Mouse (Mus musculus): Measurements from ENCODE around the gene Plekha5. TPM values are rescaled to one million over a fixed set of nuclear protein-coding genes. Genes with fewer than 3 reads are reported as not detected.
A peak's percentile ranks its signal among the peaks of the same experiment; 100 is the strongest.

Gene Plekha5
- polyA plus RNA-seq, 1 experiment from 2014 or later, result 42.2 TPM

DNA sequence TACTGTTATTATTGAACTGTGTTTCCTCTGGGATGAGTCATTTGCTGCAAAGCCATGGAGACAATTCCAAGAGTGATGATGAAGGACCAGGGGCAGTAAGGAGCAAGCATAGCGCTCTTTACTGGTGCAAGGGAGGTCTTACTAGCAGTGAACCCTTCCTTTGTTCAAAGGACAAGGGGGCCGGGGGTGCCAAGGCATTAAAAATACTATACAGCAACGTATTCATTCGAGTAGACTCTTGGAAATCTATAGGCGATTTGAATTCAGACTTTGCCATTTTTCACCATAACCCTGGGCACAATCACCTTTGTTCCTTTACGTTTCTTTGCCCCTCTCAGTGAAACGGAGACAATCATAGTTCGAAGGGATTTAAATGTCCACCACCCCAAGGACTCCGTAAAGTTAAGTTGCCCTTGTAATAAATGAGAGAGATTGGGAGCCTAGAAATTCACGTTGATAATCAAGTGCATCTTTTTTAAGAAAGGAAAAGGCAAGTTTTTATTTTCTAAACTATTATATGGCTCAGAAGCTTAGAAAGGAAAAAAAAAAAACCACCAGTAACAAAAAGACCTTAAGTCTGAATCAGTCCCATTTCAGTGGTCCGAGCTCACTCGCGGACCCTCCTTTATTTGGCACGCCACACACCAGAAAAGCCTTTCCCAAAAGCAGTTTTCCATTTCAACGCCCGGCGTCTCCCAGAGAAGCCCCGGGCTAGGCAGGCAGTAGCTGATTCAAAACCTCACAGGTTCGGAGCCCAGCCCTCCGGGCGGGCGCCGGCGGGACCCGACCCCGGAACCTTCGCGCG is 611 bp upstream of the Plekha5 start:
- WGBS, result 6% methylated on average over 29 of the region's 29 CpGs
- H3K9me3 ChIP-seq (ENCODE audit: control insufficient read depth, low read length), result no peaks in the 10 kb centered on the region

DNA sequence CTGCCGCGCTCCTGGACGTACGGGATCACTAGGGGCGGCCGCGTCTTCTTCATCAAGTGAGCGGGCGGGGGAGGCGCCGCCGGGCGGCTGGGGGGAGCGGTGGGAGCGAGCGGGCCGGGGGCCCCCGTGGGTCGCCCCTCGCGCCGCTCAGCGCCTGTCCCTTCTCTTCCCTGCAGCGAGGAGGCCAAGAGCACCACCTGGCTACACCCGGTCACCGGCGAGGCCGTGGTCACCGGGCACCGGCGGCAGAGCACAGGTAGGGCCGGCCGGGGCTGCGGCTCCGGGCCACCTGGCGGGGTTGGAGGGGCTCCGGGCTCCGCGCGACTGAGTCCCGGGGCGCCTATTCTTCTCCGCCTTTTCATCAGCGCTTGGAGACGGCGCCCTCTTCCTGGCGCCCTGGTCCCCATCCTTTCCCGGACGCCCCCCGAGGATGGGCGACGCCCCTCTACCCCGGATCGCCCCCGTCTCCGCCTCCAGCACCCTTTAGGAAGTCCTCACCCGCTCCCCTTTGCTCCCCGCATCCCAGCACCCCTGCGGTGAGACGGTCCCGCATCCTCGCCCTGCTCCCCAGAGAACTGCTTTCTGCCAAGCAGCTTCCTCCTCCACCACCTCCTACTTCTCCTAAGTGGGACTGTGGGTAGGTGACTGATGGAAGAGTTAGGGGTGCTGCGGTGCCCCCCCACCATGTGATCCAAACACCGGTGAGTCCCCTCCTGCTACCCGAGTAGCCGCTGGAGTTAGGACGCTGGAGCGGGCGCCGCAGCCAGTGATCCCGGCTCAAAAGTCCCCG is 542 bp downstream of the Plekha5 start:
- Histone ChIP-seq H3K36me3 (ENCODE audit: control insufficient read depth, insufficient read depth, low read length) (no peaks in the 10 kb centered on the region; the same call in 1 of the 2 replicates), H3K9ac (replicated peaks; ENCODE audit: low read depth, low read length) (peak overlapping the region; percentile 82), H3K27ac (ENCODE audit: low read depth, low read length) (peak overlapping the region; percentile 90), H3K27me3 (ENCODE audit: control insufficient read depth, insufficient read depth, low read length) (no peaks in the 10 kb centered on the region), H3K9me3 (ENCODE audit: control insufficient read depth, low read length) (no peaks in the 10 kb centered on the region), H3K4me2 (ENCODE audit: low read depth, low read length) (peak overlapping the region; percentile 75), H3K4me3 (ENCODE audit: low read depth, low read length) (peak overlapping the region; percentile 98), H3K4me1 (ENCODE audit: control insufficient read depth, insufficient read depth, low read length) (peaks cover 19% of the 10 kb centered on the region; the same call in 1 of the 2 replicates)
- peak; percentile 82 for ATAC-seq (ENCODE audit: low read depth)
- WGBS, result under 1% methylated on average over 64 of the region's 72 CpGs

More for the DNA sequence above, 611 bp upstream of the Plekha5 start:
- no peak for ATAC-seq (ENCODE audit: low read depth)
- peak overlapping the region; percentile 98 for H3K4me3 ChIP-seq (ENCODE audit: low read depth, low read length)
- H3K27ac ChIP-seq (ENCODE audit: low read depth, low read length), result peak overlapping the region; percentile 90
- peaks cover 19% of the 10 kb centered on the region; the same call in 1 of the 2 replicates for H3K4me1 ChIP-seq (ENCODE audit: control insufficient read depth, insufficient read depth, low read length)
- peak overlapping the region; percentile 75 for H3K4me2 ChIP-seq (ENCODE audit: low read depth, low read length)
- H3K36me3 ChIP-seq (ENCODE audit: control insufficient read depth, insufficient read depth, low read length), result no peaks in the 10 kb centered on the region
- peak overlapping the region; percentile 82 for H3K9ac ChIP-seq (replicated peaks; ENCODE audit: low read depth, low read length)
- no peaks in the 10 kb centered on the region for H3K27me3 ChIP-seq (ENCODE audit: control insufficient read depth, insufficient read depth, low read length)

DNA sequence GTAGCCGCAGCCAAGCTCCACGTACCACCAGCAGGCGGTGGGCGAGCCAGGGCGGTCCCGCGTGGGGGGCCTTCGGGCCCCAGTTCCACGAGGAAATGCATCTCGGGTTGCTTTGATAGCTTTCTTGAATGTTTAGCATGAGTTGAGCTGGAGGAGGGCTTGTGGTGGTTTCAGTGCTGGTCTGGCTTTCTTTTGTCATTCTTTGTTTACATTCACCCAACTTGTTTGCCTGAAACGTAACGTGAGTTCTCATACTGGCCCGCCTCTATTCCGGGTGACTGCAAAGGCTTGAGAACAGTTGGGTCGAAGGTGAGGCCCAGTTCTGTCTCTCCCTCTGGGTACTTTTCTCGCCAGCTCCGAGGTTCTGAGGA is 1.1 kb downstream of the Plekha5 start:
- Histone ChIP-seq H3K9ac (replicated peaks; ENCODE audit: low read depth, low read length) (peak overlapping the region; percentile 82), H3K4me3 (ENCODE audit: low read depth, low read length) (peak overlapping the region; percentile 98), H3K36me3 (ENCODE audit: control insufficient read depth, insufficient read depth, low read length) (no peaks in the 10 kb centered on the region; the same call in 1 of the 2 replicates), H3K27ac (ENCODE audit: low read depth, low read length) (peak overlapping the region; percentile 90), H3K27me3 (ENCODE audit: control insufficient read depth, insufficient read depth, low read length) (no peaks in the 10 kb centered on the region), H3K4me2 (ENCODE audit: low read depth, low read length) (peak overlapping the region; percentile 75), H3K9me3 (ENCODE audit: control insufficient read depth, low read length) (no peaks in the 10 kb centered on the region), H3K4me1 (ENCODE audit: control insufficient read depth, insufficient read depth, low read length) (peaks cover 19% of the 10 kb centered on the region; the same call in 1 of the 2 replicates)
- WGBS, result 0% methylated on average over 17 of the region's 17 CpGs
- ATAC-seq (ENCODE audit: low read depth), result no peak; the same call in 1 of the 2 replicates

DNA sequence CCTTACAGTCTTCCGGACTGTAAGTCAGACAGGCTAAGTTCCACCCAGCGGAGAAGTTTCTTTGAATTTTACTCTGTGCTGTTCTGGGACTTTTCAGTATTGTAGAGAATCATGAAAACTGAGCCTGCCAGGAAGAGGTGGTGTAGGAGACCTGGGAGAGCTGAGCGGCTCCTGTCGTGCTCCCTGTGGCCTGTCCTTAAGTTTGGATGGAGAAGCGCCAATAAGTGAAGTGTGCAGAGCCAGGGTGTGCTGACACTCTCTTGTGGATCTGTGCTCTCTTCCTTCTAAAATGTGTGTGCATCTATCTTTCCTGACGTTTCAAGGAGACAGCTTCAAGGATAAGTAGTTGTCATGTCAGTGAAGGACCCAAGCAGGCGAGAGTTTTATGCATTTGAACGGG is 5.4 kb downstream of the Plekha5 start:
- H3K4me2 ChIP-seq (ENCODE audit: low read depth, low read length), result no peak overlapping the region
- no peaks in the 10 kb centered on the region for H3K9me3 ChIP-seq (ENCODE audit: control insufficient read depth, low read length)
- H3K4me3 ChIP-seq (ENCODE audit: low read depth, low read length), result no peak overlapping the region
- H3K27ac ChIP-seq (ENCODE audit: low read depth, low read length), result no peak overlapping the region
- H3K27me3 ChIP-seq (ENCODE audit: control insufficient read depth, insufficient read depth, low read length), result no peaks in the 10 kb centered on the region
- no peak for ATAC-seq (ENCODE audit: low read depth)
- no peak overlapping the region for H3K9ac ChIP-seq (replicated peaks; ENCODE audit: low read depth, low read length)
- peaks cover 15% of the 10 kb centered on the region; the same call in 1 of the 2 replicates for H3K4me1 ChIP-seq (ENCODE audit: control insufficient read depth, insufficient read depth, low read length)
- H3K36me3 ChIP-seq (ENCODE audit: control insufficient read depth, insufficient read depth, low read length), result peaks cover 4% of the 10 kb centered on the region; the same call in 1 of the 2 replicates
- WGBS, result 85% methylated on average over 8 of the region's 8 CpGs

DNA sequence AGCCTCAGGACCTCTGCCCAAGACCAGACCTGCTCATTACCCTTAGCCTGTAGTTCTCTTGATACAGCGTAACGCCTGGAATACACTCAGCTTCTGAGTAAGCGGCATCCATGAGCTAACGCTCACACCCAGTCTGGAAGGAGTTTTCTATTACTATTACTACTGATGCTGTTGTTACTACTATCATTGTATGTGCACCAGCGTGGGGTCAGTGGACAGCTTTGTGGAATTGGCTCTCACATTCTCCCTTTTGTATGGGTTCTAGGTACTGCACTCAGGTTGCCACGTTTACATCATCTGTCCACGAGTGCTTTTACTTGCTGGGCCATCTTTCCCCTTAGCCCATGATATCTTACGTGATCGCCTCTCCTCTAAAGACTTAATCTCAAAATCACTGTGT is 8.5 kb downstream of the Plekha5 start:
- H3K27me3 ChIP-seq (ENCODE audit: control insufficient read depth, insufficient read depth, low read length), result no peaks in the 10 kb centered on the region
- WGBS, result 96% methylated on average over 9 of the region's 9 CpGs
- no peak for ATAC-seq (ENCODE audit: low read depth)
- H3K27ac ChIP-seq (ENCODE audit: low read depth, low read length), result no peak overlapping the region
- no peak overlapping the region for H3K9ac ChIP-seq (replicated peaks; ENCODE audit: low read depth, low read length)
- no peak overlapping the region for H3K4me3 ChIP-seq (ENCODE audit: low read depth, low read length)
- no peak overlapping the region for H3K4me2 ChIP-seq (ENCODE audit: low read depth, low read length)
- H3K36me3 ChIP-seq (ENCODE audit: control insufficient read depth, insufficient read depth, low read length), result peaks cover 4% of the 10 kb centered on the region; the same call in 1 of the 2 replicates
- no peaks in the 10 kb centered on the region for H3K9me3 ChIP-seq (ENCODE audit: control insufficient read depth, low read length)
- no peaks in the 10 kb centered on the region for H3K4me1 ChIP-seq (ENCODE audit: control insufficient read depth, insufficient read depth, low read length)

DNA sequence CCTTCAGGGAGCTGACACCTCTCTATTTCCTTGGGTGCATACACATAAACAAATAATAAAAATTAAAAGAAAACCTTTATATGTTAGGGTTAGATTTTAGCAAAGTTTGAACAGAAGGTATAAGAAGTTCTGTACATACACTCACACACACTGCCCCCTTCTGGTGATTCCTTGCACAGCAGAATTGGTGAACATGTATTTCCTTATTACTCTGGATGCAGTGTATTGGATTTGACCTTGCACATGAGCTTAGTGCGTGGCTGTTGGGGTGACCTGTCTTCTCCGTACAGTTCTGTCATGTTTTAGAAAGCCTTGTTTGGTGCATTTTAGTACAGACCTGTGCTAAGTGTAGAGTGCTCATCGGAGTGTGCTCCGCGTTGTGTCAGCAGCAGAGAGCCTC is 19.5 kb downstream of the Plekha5 start:
- Histone ChIP-seq H3K4me1 (ENCODE audit: control insufficient read depth, insufficient read depth, low read length) (peaks cover 13% of the 10 kb centered on the region), H3K9me3 (ENCODE audit: control insufficient read depth, low read length) (no peaks in the 10 kb centered on the region), H3K27ac (ENCODE audit: low read depth, low read length) (no peak overlapping the region), H3K36me3 (ENCODE audit: control insufficient read depth, insufficient read depth, low read length) (no peaks in the 10 kb centered on the region), H3K27me3 (ENCODE audit: control insufficient read depth, insufficient read depth, low read length) (no peaks in the 10 kb centered on the region), H3K4me3 (ENCODE audit: low read depth, low read length) (no peak overlapping the region), H3K9ac (replicated peaks; ENCODE audit: low read depth, low read length) (no peak overlapping the region), H3K4me2 (ENCODE audit: low read depth, low read length) (no peak overlapping the region)
- ATAC-seq (ENCODE audit: low read depth), result 0 out of 2 replicates have a peak, but pooled peaks have one; percentile 31
- 92% methylated on average over 5 of the region's 5 CpGs for WGBS

DNA sequence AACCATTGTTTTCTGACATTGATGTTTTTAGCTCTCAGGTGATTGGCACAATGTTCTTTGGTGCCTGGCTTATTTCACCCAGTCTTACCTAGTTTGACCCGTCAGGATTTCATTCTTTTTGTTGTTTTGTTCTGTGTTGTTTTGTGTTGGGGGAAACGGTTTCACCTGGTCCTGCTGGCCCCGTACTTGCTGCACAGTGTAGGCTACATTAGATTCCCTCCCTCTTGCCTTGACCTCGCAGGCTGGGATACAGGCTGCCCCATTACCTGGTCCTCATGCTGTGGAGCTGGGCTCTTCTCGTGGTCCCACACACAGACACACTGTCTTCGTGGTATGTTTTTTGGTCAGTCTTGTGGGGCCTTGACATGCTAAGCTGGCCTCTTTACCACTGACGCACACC is 20.3 kb downstream of the Plekha5 start:
- Histone ChIP-seq H3K4me1 (ENCODE audit: control insufficient read depth, insufficient read depth, low read length) (peaks cover 13% of the 10 kb centered on the region), H3K27me3 (ENCODE audit: control insufficient read depth, insufficient read depth, low read length) (no peaks in the 10 kb centered on the region), H3K27ac (ENCODE audit: low read depth, low read length) (no peak overlapping the region), H3K4me3 (ENCODE audit: low read depth, low read length) (no peak overlapping the region), H3K4me2 (ENCODE audit: low read depth, low read length) (no peak overlapping the region), H3K9me3 (ENCODE audit: control insufficient read depth, low read length) (no peaks in the 10 kb centered on the region), H3K36me3 (ENCODE audit: control insufficient read depth, insufficient read depth, low read length) (no peaks in the 10 kb centered on the region), H3K9ac (replicated peaks; ENCODE audit: low read depth, low read length) (no peak overlapping the region)
- 65% methylated on average over 7 of the region's 7 CpGs for WGBS
- ATAC-seq (ENCODE audit: low read depth), result no peak

DNA sequence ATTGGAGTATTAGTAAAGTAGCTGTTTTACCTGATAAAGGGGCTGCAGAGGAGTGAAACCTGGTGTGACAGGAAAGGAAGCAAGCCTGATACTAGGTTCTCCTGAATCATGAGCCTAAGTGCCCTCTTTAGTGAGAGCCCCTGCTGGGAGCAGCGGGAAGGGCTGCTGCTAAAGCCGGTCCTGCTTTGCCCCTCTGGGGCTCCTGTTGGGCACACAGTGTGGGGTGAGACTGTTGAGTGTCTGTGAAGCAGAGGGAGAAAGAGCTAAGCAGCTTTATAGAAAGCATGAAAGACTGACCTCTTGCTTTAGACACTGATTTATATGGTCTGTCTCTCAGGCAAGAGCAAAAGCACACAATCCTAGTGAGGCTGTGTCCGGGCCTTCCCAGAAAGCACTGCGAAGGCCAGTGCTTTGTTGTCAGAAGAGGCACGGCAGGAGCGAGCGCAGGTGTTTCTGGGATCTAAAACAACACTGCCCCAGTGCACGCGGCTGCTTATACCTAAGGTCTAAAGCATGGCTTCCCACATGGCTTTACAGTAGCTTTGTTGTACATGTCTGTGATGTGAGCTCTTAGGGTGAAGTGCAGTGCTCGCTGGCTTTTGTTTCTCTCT is 21.1 kb downstream of the Plekha5 start:
- WGBS, result 5% methylated on average over 10 of the region's 10 CpGs
- Histone ChIP-seq H3K27ac (ENCODE audit: low read depth, low read length) (no peak overlapping the region; the same call in 1 of the 2 replicates), H3K4me3 (ENCODE audit: low read depth, low read length) (no peak overlapping the region), H3K36me3 (ENCODE audit: control insufficient read depth, insufficient read depth, low read length) (no peaks in the 10 kb centered on the region), H3K9ac (replicated peaks; ENCODE audit: low read depth, low read length) (peak overlapping the region; percentile 37; the same call in 1 of the 2 replicates), H3K4me1 (ENCODE audit: control insufficient read depth, insufficient read depth, low read length) (peaks cover 13% of the 10 kb centered on the region), H3K9me3 (ENCODE audit: control insufficient read depth, low read length) (no peaks in the 10 kb centered on the region), H3K27me3 (ENCODE audit: control insufficient read depth, insufficient read depth, low read length) (no peaks in the 10 kb centered on the region), H3K4me2 (ENCODE audit: low read depth, low read length) (no peak overlapping the region)
- ATAC-seq (ENCODE audit: low read depth), result peak; percentile 69

All from neural tube, embryonic 14.5 days (tissue).